Mouse (Mus musculus) 3T3-L1 (cell line): ENCODE data around the gene Cul7.

Source experiments
- DNase-seq: peaks from one replicate; pipeline ENCODE4 v3.0.0-alpha.2; 2015; ENCODE audit warnings: low read depth, low spot score

Gene Cul7

DNA sequence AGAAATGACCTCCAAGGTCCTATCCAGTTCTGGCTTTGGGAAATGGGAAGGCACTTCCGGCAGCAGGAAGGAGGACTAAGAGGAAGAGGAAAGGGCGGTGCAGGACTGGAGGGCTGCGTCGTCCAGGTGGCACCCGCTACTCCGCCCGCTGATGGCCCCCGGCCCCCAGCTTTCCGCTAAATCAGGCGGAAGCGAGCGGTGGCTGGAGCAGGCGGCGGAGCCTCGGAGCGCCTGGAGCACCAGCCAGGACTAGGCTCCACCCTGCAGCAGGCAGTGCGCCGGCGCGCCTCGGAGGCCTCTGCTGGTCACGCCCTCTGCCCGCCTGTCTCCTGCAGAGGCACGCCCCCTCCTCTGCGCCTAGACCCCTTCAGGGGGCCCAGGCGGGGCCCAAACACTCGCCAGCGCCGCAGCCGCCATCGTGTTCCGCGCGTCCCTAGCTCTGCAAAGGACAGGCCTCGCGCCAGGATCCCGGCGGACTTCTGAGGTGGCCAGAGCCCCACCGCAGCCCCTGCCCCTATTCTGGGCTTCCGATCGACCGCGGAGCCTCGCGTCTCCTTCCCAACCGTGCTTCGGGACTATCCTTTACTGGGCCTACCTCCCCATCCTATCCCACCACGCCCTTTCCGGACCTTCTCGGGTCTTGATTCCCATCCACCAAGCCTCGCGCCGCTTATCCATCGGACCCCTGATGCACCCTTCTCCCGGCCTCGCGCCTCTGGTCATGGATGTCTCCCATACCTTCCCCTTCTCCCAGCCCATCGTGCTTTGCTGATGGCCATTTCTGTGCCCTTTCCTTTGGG is at the start of gene Cul7:
Cul7 (plus strand) TSS at position 106 of the 800 bp plus-strand sequence.
- peak; percentile 90 for DNase-seq

- DNase-seq, result no peak
Measured at GRCm38 (mm10) chr17:46600569-46600968, 49.6 kb upstream of the Cul7 start.

DNA sequence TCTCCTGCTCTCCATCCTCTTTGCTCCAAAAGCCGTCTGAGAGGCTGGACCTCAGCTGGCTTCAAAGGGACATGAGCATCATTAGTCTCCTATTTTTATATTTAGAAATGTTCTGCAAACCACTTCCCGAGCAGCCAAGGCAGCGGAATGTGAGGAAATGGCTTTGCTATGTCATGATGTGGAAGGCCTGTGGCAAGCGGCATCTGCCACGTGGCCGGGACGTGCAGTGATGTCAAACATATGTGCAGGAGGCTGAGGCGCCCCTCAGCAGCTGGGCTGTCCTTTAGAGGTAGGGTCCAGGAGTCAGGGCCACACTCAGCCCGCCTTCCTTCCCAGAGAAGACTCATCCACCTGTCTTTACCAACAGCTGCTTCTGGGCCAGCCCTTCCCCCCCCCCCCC is 47.9 kb upstream of the Cul7 start:
- DNase-seq, result no peak

DNA sequence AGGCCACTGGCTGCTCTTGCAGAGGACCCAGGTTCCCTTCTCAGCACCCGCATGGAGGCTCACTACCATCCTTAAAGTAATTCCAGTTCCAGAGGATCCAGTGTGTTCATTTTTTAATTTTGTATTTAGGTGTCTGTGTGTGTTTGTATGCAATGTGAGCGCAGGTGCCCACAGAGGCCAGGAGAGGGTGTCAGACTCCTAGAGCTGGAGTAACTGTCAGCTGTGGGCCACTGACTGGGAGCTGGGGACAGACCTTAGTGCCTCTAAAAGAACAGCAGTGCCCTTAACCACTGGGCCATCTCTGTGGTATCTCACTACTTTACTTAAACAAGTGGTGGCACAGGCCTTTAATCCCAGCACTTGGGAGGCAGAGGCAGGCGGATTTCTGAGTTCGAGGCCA is 46.9 kb upstream of the Cul7 start:
- no peak for DNase-seq

GRCm38 (mm10) chr17:46605126-46605525 is 45.0 kb upstream of the Cul7 start:
- no peak for DNase-seq

GRCm38 (mm10) chr17:46605987-46606386 is 44.1 kb upstream of the Cul7 start:
- DNase-seq, result no peak

DNA sequence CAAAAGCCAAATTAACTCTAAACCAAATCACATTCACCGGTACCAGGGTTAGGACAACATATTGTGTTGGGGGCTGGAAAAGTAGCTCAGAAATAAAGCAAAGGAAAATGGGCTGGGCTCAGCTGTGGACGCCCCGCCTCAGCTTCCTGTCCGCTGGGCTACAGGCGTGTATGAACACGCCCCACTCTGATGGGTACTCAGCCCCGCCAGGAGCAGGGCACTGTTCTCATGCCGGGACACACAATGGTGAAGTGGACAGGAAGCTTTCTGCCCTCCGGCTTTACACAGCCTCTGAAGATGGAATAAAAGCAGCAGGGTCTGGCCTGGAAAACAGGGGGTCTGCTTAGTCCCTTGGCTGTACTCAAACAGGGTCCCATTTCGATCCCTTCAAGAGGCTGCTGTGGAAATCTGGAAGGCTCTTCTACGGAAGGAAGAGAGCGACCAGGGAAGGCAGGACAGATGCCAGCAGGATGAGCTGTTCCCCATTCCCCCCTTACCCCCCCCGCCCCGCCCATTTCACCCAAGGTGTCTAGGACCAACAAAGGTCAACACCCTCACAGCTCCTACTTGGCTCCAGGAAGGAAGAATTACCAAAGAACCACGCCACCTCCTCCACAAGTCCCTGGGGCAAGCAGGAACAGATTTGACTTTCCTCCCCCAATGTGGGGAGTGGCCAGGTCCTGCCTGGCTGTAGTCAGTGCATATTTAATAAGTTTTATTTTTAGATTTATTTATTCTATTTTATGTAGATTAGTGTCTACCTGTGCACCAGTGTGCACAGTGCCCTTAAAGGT is 40.2 kb upstream of the Cul7 start:
- DNase-seq, result no peak

DNA sequence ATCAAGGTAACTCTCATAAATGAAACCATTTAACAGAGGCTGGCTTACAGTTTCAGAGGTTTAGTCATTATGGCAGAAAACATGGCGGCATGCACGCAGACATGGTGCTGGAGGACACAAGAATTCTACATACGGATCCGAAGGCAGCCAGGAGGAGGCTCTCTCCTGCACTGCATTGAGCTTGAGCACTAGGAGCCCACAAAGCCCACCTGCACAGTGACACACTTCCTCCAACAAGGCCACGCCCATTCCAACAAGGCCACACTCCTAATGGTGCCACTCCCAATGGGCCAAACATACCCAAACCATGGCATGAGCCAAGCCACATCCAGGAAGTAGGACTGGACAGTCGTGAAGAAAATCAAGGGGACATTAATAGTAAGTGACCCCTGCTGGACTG is 38.8 kb upstream of the Cul7 start:
- no peak for DNase-seq

- DNase-seq, result no peak
Measured at GRCm38 (mm10) chr17:46612189-46612588, 37.9 kb upstream of the Cul7 start.

- DNase-seq, result peak; percentile 67
Measured at GRCm38 (mm10) chr17:46612820-46613219, 37.3 kb upstream of the Cul7 start.

DNA sequence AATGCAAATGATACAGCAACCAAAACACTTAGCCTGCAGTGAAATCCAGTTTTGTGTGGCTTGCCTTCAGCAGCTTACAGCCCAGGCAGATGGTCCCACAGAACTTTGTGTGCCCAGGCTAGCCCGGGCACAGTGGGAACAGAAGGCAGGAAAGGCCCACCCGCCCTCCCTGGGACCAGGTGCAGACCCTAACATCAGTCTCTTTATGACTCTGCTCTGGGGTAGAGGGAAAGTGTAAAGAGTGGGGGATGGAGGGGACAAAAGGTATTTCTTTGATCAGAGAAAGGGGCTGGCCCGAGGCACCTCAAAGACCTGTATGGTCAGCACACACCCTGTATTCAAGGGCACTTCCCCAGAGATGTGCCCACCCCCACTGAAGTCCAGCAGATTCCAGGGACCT is 36.9 kb upstream of the Cul7 start:
- DNase-seq, result no peak

GRCm38 (mm10) chr17:46617799-46618198 is 32.3 kb upstream of the Cul7 start:
- DNase-seq, result no peak

- DNase-seq, result no peak
Measured at GRCm38 (mm10) chr17:46618394-46618768, 31.8 kb upstream of the Cul7 start.

GRCm38 (mm10) chr17:46618769-46619682 is 31.1 kb upstream of the Cul7 start:
- no peak for DNase-seq

DNA sequence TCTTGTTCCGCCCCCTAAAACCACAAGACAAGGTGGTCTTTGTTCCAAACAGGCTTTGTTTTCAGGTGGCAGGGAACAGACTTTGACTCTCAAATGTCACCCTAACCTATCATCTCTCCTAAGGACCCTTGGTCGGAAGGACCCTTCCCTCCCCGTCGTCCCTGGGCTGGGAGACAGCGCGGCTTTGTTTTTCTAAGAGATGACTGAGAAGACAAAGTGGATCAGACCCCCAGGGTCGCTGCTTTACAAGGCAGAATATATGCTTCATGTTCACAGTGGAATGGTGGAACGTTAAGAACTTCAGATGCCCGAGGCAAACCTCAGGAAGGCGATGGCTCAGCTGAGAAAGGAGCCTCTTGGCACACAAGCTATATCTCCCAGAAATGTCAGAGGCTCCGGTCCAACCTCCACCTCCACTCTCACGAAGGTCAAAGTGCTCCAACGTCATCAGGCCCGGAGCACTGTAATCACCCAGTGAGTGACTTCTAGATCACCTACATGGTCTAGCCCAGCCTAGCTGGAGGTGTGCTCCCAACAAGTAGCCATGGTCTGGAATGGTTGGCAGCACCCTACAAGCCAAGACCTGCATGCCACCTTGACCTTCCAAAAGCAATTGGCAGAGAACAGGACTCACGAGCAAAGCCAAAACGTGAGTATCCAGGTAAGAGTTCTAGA is 30.3 kb upstream of the Cul7 start:
- DNase-seq, result no peak

DNA sequence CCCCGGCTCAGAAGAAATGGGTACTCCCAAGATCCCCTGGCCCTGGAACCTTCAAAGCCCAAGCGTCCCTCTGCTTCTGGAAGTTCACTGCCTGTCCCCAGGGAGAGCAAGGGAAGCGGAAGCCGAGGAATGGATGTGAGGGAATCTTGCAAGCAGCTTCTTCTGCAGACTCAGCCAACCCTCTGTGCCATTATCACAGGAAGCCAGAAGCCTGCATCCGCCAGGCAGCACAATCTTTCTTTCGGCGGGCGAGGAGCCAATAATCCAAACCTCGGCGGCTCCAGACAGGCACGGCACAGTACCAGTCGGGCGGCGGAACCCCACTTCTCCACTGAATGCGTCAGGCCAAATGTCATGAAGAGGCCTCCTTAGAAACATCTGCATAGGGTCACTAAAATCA is 28.8 kb upstream of the Cul7 start:
- DNase-seq, result no peak

DNA sequence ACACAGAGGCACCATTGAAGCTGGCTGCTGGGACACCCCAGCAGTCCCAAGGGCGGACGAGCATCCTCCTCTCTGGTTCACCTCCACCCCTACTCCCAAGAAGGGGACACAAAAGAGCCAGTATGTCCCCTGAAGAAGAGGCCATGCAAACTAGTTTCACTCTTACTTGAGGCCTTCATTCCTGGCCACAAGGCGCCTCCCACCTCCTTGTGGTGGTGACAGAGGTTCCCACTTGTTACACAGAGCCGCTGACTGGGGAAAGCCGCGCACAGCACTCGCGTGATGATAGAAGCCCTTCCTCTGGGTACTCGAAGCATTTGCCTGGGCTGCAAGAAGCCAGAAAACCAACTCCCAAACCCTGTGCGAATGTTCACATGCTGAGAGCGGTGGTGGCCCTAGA is 27.9 kb upstream of the Cul7 start:
- no peak for DNase-seq

DNA sequence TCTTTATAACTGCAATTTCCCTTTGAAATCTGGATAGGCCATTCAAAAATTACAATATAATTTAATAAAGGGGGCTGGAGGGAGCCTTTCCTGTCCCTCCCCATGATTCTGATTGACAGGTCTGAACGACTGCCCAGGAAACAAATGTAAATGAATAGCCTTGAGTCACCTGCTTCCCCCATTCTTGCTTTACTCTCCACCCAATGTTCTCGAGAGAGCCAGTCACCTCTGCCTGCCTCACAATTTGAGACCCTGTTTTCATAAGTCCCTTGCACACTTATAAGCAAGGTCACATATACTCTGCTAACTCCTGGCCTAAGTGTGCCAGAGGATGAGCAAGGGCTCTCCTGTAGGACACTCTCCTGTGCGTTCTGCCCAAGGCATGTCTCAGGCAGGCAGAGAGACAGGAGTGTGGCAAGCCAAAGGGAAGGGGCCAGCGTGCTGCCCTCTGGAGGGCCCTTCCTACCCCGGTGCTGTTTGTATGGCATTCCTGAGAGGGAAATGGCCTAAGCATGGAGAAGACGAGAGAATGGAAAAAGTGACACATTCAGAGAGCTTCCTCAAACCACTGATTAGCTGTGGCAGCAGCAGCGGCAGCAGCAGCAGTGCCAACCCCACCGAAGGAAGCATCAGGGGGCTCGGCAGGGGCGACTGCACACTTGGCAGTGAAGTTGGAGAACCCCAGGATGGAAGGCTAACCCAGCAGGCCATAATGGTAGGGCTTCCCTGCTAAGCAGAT is 26.1 kb upstream of the Cul7 start:
- peak; percentile 69 for DNase-seq

DNA sequence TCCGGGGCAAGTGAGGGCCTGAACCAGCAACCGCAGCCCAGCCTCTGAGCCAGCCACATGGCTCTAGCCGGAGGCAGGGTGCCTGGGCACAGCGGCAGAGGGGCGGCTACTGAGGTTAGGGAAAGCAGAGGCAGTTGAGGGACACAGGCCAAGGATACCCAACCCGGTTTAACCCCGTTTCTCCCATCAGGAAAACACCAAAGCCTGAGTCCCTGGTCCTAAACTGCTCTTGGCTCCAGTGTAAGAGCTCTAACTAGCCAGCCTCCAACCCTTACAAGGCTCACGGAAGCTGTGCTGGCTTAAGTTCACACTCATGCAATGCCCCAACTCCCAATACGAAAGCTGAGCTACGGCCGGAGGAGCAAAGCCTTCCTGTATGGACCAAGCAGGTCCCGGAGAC is 25.5 kb upstream of the Cul7 start:
- no peak for DNase-seq

- no peak for DNase-seq
Measured at GRCm38 (mm10) chr17:46627409-46627808, 22.7 kb upstream of the Cul7 start.

- DNase-seq, result peak; percentile 43
Measured at GRCm38 (mm10) chr17:46628471-46628790, 21.7 kb upstream of the Cul7 start.
